Mouse (Mus musculus): Measurements from ENCODE around the gene Git1. TPM values are rescaled to one million over a fixed set of nuclear protein-coding genes. Genes with fewer than 3 reads are reported as not detected.

Gene Git1
- polyA plus RNA-seq, 1 experiment: 56.9 TPM

- 89% methylated on average over 7 of the region's 7 CpGs for WGBS
- no peak for DNase-seq (ENCODE audit: low read depth, low spot score)
Measured at GRCm38 (mm10) chr11:77499354-77499753, 6.0 kb downstream of the Git1 start.

GRCm38 (mm10) chr11:77500361-77501325, 7.3 kb downstream of the Git1 start:
- 66% methylated on average over 17 of the region's 17 CpGs for WGBS
- DNase-seq (ENCODE audit: low read depth, low spot score): no peak

- WGBS: 15% methylated on average over 5 of the region's 5 CpGs
- DNase-seq (ENCODE audit: low read depth, low spot score): no peak
Measured at GRCm38 (mm10) chr11:77501392-77501791, 8.0 kb downstream of the Git1 start.

- no peak for DNase-seq (ENCODE audit: low read depth, low spot score)
- 92% methylated on average over 4 of the region's 4 CpGs for WGBS
Measured at GRCm38 (mm10) chr11:77501971-77502370, 8.6 kb downstream of the Git1 start.

- WGBS: 84% methylated on average over 6 of the region's 6 CpGs
- DNase-seq (ENCODE audit: low read depth, low spot score): no peak
Measured at GRCm38 (mm10) chr11:77502481-77502880, 9.1 kb downstream of the Git1 start.

GRCm38 (mm10) chr11:77503511-77503910, 10.1 kb downstream of the Git1 start:
- 72% methylated on average over 3 of the region's 3 CpGs for WGBS
- DNase-seq (ENCODE audit: low read depth, low spot score): no peak

GRCm38 (mm10) chr11:77504377-77504776, 11.0 kb downstream of the Git1 start:
- 94% methylated on average over 19 of the region's 19 CpGs for WGBS

GRCm38 (mm10) chr11:77505291-77505980, 12.1 kb downstream of the Git1 start:
- no peak for DNase-seq (ENCODE audit: low read depth, low spot score)
- WGBS: 76% methylated on average over 22 of the region's 22 CpGs

More at GRCm38 (mm10) chr11:77504377-77504776, 11.0 kb downstream of the Git1 start:
- DNase-seq (ENCODE audit: low read depth, low spot score): no peak

- DNase-seq (ENCODE audit: low read depth, low spot score): no peak
- WGBS: 45% methylated on average over 14 of the region's 14 CpGs
Measured at GRCm38 (mm10) chr11:77506273-77506672, 12.9 kb downstream of the Git1 start.

- DNase-seq (ENCODE audit: low read depth, low spot score): no peak
- WGBS: 89% methylated on average over 6 of the region's 6 CpGs
Measured at GRCm38 (mm10) chr11:77506941-77507340, 13.6 kb downstream of the Git1 start.

- WGBS: 75% methylated on average over 4 of the region's 4 CpGs
- DNase-seq (ENCODE audit: low read depth, low spot score): no peak
Measured at GRCm38 (mm10) chr11:77507426-77507825, 14.1 kb downstream of the Git1 start.

GRCm38 (mm10) chr11:77508068-77509021, 15.0 kb downstream of the Git1 start:
- DNase-seq (ENCODE audit: low read depth, low spot score): no peak
- WGBS: 28% methylated on average over 49 of the region's 49 CpGs

GRCm38 (mm10) chr11:77511336-77511735, 18.0 kb downstream of the Git1 start:
- no peak for DNase-seq (ENCODE audit: low read depth, low spot score)
- 68% methylated on average over 5 of the region's 5 CpGs for WGBS

GRCm38 (mm10) chr11:77512891-77513810, 19.8 kb downstream of the Git1 start:
- no peak for DNase-seq (ENCODE audit: low read depth, low spot score)
- under 1% methylated on average over 74 of the region's 84 CpGs for WGBS

- no peak for DNase-seq (ENCODE audit: low read depth, low spot score)
- 12% methylated on average over 10 of the region's 10 CpGs for WGBS
Measured at GRCm38 (mm10) chr11:77513811-77514170, 20.4 kb downstream of the Git1 start.

GRCm38 (mm10) chr11:77514281-77514831, 21.0 kb downstream of the Git1 start:
- DNase-seq (ENCODE audit: low read depth, low spot score): no peak
- 21% methylated on average over 19 of the region's 19 CpGs for WGBS

GRCm38 (mm10) chr11:77514832-77515636, 21.7 kb downstream of the Git1 start, which contains the start of gene Abhd15:
Gene Abhd15 (plus strand): TSS chr11:77515121.
- DNase-seq (ENCODE audit: low read depth, low spot score): no peak
- under 1% methylated on average over 72 of the region's 72 CpGs for WGBS
